Mouse (Mus musculus) MEL (cell line): Measurements from ENCODE around the gene Prss35. TPM values are rescaled to one million over a fixed set of nuclear protein-coding genes. Genes with fewer than 3 reads are reported as not detected.

Source experiments
- DNase-seq: peaks from one replicate; pipeline ENCODE4 v3.0.0; 2011; ENCODE audit warnings: low read depth, low spot score
- H3K27ac ChIP-seq: 2 replicates; pipeline ENCODE4 v1.5.1; 2012; ENCODE audit warnings: low read depth, mild to moderate bottlenecking, control low read depth, low read length, moderate library complexity; ENCODE audit not compliant: control insufficient read depth
- H3K27me3 ChIP-seq, 2 experiments: fragments of 150-350 bp in 1 of 2; sonication (generic) in 1 of 2; 2 replicates each; pipeline ENCODE4 v1.6.1; 2012; ENCODE audit warnings: low read length in 2 of 2, mild to moderate bottlenecking in 2 of 2, improper control_type of control experiment in 1 of 2, moderate library complexity in 1 of 2; ENCODE audit not compliant: insufficient read depth in 2 of 2, control insufficient read depth in 1 of 2
- H3K36me3 ChIP-seq, 2 experiments: 2 replicates each; pipeline ENCODE4 v1.6.1; 2012 to 2014; ENCODE audit warnings: low read length in 2 of 2, improper control_type of control experiment in 1 of 2, inconsistent platforms in 1 of 2, mild to moderate bottlenecking in 1 of 2; ENCODE audit not compliant: insufficient read depth in 2 of 2, control insufficient read depth in 1 of 2
- H3K4me1 ChIP-seq, 2 experiments: fragments of 150-350 bp in 1 of 2; sonication (generic) in 1 of 2; 2 replicates each; pipeline ENCODE4 v1.6.1; 2012; ENCODE audit warnings: low read length in 2 of 2, improper control_type of control experiment in 1 of 2, mild to moderate bottlenecking in 1 of 2; ENCODE audit not compliant: insufficient read depth in 2 of 2, control insufficient read depth in 1 of 2
- H3K4me3 ChIP-seq, 2 experiments: fragments of 150-350 bp in 1 of 2; sonication (generic) in 1 of 2; 2 replicates each; pipeline ENCODE4 v1.5.1; 2012; ENCODE audit warnings: low read depth in 2 of 2, low read length in 2 of 2, mild to moderate bottlenecking in 2 of 2, moderate library complexity in 2 of 2, control low read depth in 1 of 2, improper control_type of control experiment in 1 of 2; ENCODE audit not compliant: control insufficient read depth in 1 of 2, insufficient read depth in 1 of 2
- H3K79me2 ChIP-seq: 2 replicates; pipeline ENCODE4 v1.6.1; 2012; ENCODE audit warnings: mild to moderate bottlenecking, low read length, moderate library complexity; ENCODE audit not compliant: control insufficient read depth, poor library complexity, insufficient read depth
- H3K9ac ChIP-seq: 2 replicates; pipeline ENCODE4 v1.6.1; 2012; ENCODE audit warnings: low read depth, mild to moderate bottlenecking, control low read depth, low read length, moderate library complexity; ENCODE audit not compliant: control insufficient read depth, poor library complexity, severe bottlenecking
- H3K9me3 ChIP-seq: fragments of 150-350 bp; sonication (generic); replicated peaks from 2 replicates; pipeline ENCODE4 v1.6.1; 2012; ENCODE audit warnings: mild to moderate bottlenecking, low read length, improper control_type of control experiment, moderate library complexity; ENCODE audit not compliant: insufficient read depth
- CTCF ChIP-seq, 3 experiments: IDR thresholded peaks in 2 of 3; conservative IDR thresholded peaks in 1 of 3; 2 replicates each; pipeline ENCODE4 v1.5.1; 2011 to 2012; ENCODE audit warnings: low read length in 3 of 3, low read depth in 2 of 3, mild to moderate bottlenecking in 2 of 3, improper control_type of control experiment in 1 of 3, inconsistent platforms in 1 of 3, mixed read lengths in 1 of 3, moderate library complexity in 1 of 3; ENCODE audit not compliant: control insufficient read depth in 1 of 3, insufficient read depth in 1 of 3, poor library complexity in 1 of 3, severe bottlenecking in 1 of 3
- E2F4 ChIP-seq: IDR thresholded peaks from 2 replicates; pipeline ENCODE4 v1.6.1; 2011; ENCODE audit warnings: low read depth, low read length, improper control_type of control experiment, borderline replicate concordance
- ELF1 ChIP-seq: IDR thresholded peaks from 2 replicates; pipeline ENCODE4 v1.6.1; 2014; ENCODE audit warnings: low read depth, mild to moderate bottlenecking, inconsistent platforms, low read length, improper control_type of control experiment, moderate library complexity
- EP300 ChIP-seq, 2 experiments: IDR thresholded peaks; 2 replicates each; pipeline ENCODE4 v1.6.1; 2011; ENCODE audit warnings: improper control_type of control experiment in 2 of 2, low read length in 2 of 2, low read depth in 1 of 2, mild to moderate bottlenecking in 1 of 2
- GABPA ChIP-seq: IDR thresholded peaks from 2 replicates; pipeline ENCODE4 v1.6.1; 2012; ENCODE audit warnings: low read depth, mild to moderate bottlenecking, inconsistent platforms, low read length, improper control_type of control experiment, moderate library complexity
- HCFC1 ChIP-seq: IDR thresholded peaks from 2 replicates; pipeline ENCODE4 v1.6.1; 2012; ENCODE audit warnings: low read depth, mild to moderate bottlenecking, inconsistent platforms, low read length, improper control_type of control experiment, moderate library complexity
- JUND ChIP-seq: IDR thresholded peaks from 2 replicates; pipeline ENCODE4 v1.6.1; 2011; ENCODE audit warnings: low read depth, mild to moderate bottlenecking, improper control_type of control experiment, low read length
- MAFK ChIP-seq: IDR thresholded peaks from 2 replicates; pipeline ENCODE4 v1.6.1; 2011; ENCODE audit warnings: low read depth, mild to moderate bottlenecking, low read length, improper control_type of control experiment, borderline replicate concordance
- MEF2A ChIP-seq: IDR thresholded peaks from 2 replicates; pipeline ENCODE4 v1.6.1; 2014; ENCODE audit warnings: low read depth, mild to moderate bottlenecking, inconsistent platforms, low read length, improper control_type of control experiment; ENCODE audit not compliant: poor library complexity, insufficient replicate concordance, severe bottlenecking; ENCODE audit errors: extremely low read depth
- MYC ChIP-seq: IDR thresholded peaks from 2 replicates; pipeline ENCODE4 v1.6.1; 2011; ENCODE audit warnings: low read depth, mild to moderate bottlenecking, low read length, improper control_type of control experiment, moderate library complexity
- NELFE ChIP-seq: IDR thresholded peaks from 2 replicates; pipeline ENCODE4 v1.6.1; 2011; ENCODE audit warnings: low read depth, low read length, improper control_type of control experiment
- POLR2AphosphoS2 ChIP-seq: IDR thresholded peaks from 2 replicates; pipeline ENCODE4 v1.6.1; 2011; ENCODE audit warnings: low read length, improper control_type of control experiment
- RAD21 ChIP-seq: IDR thresholded peaks from 2 replicates; pipeline ENCODE4 v1.6.1; 2011; ENCODE audit warnings: mild to moderate bottlenecking, low read depth, low read length, improper control_type of control experiment
- SIN3A ChIP-seq: IDR thresholded peaks from 2 replicates; pipeline ENCODE4 v1.6.1; 2012; ENCODE audit warnings: low read length, improper control_type of control experiment, inconsistent platforms
- SMC3 ChIP-seq: IDR thresholded peaks from 2 replicates; pipeline ENCODE4 v1.6.1; 2011; ENCODE audit warnings: low read depth, low read length, improper control_type of control experiment
- TAL1 ChIP-seq: IDR thresholded peaks from 2 replicates; pipeline ENCODE4 v1.6.1; 2012; ENCODE audit warnings: mild to moderate bottlenecking, inconsistent platforms, low read length, moderate library complexity, mixed read lengths
- TBP ChIP-seq: IDR thresholded peaks from 2 replicates; pipeline ENCODE4 v1.8.0; 2011; ENCODE audit warnings: low read depth, low read length, improper control_type of control experiment
- TCF12 ChIP-seq: IDR thresholded peaks from 2 replicates; pipeline ENCODE4 v1.6.1; 2014; ENCODE audit warnings: low read depth, mild to moderate bottlenecking, inconsistent platforms, low read length, improper control_type of control experiment, moderate library complexity
- USF1 ChIP-seq: IDR thresholded peaks from 2 replicates; pipeline ENCODE4 v1.6.1; 2014; ENCODE audit warnings: low read depth, mild to moderate bottlenecking, inconsistent platforms, low read length, improper control_type of control experiment, moderate library complexity
- USF2 ChIP-seq, 2 experiments: IDR thresholded peaks; 2 replicates each; pipeline ENCODE4 v1.6.1; 2011 to 2012; ENCODE audit warnings: improper control_type of control experiment in 2 of 2, low read length in 2 of 2, borderline replicate concordance in 1 of 2, inconsistent platforms in 1 of 2, low read depth in 1 of 2, mild to moderate bottlenecking in 1 of 2; ENCODE audit not compliant: insufficient read depth in 1 of 2
- ZC3H11A ChIP-seq: IDR thresholded peaks from 2 replicates; pipeline ENCODE4 v1.6.1; 2012; ENCODE audit warnings: low read depth, mild to moderate bottlenecking, inconsistent platforms, low read length, improper control_type of control experiment
- ZKSCAN1 ChIP-seq: IDR thresholded peaks from 2 replicates; pipeline ENCODE4 v1.6.1; 2012; ENCODE audit warnings: low read depth, mild to moderate bottlenecking, inconsistent platforms, low read length, improper control_type of control experiment, moderate library complexity
- ZMIZ1 ChIP-seq: IDR thresholded peaks from 2 replicates; pipeline ENCODE4 v1.6.1; 2012; ENCODE audit warnings: low read depth, mild to moderate bottlenecking, inconsistent platforms, low read length, improper control_type of control experiment, moderate library complexity
- polyA plus RNA-seq, 2 experiments: library from polyadenylated mRNA; stranded (reverse) in 1 of 2; unstranded in 1 of 2; fragments of >175 nt in 1 of 2; fragments of >200 nt in 1 of 2; gene quantifications; 2 replicates each; pipeline versions ENCODE4 v1.2.1 to v1.2.4; 2012; ENCODE audit warnings: low replicate concordance in 2 of 2, low read depth in 1 of 2; ENCODE audit not compliant: insufficient read length in 2 of 2, insufficient read depth in 1 of 2, missing spikeins in 1 of 2
- total RNA-seq: library from RNA; depleted of rRNA; stranded (reverse); fragments of 300-350 nt; gene quantifications from 2 replicates; pipeline ENCODE4 v1.2.3, GENCODE M21; 2012

Gene Prss35
- total and polyA plus RNA-seq, 3 experiments: not detected

DNA sequence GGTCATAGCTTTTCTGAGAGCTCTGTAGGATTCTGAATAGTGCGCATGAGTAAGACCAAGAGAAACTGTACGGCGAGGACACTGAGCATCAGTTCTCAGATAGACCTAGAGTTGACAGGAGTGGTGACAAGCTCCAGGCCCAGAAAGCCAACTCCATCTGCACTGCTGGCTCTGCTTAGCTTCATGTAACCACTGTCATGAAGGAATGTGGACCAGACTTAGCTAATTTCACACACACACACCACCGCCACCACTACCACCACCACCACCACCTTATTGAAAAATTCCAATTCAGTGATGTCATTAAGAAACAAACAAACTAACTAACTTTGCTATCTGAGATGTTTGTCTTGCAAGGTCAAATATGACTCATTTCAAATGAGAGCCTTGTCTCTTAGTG is 6.5 kb upstream of the Prss35 start:
- no peak overlapping the region for H3K27ac ChIP-seq
- no peaks in the 10 kb centered on the region for H3K79me2 ChIP-seq
- no peak for DNase-seq
- H3K36me3 ChIP-seq: no peaks in the 10 kb centered on the region
- no peaks in the 10 kb centered on the region for H3K9me3 ChIP-seq
- peaks cover 0 to 5% of the 10 kb centered on the region in 2 experiments; a peak in 1 of 4 replicates for H3K4me1 ChIP-seq
- H3K27me3 ChIP-seq: no peaks in the 10 kb centered on the region; a peak in 1 of 4 replicates
- H3K9ac ChIP-seq: no peak overlapping the region
- no peak for TF ChIP-seq MAFK
- no peak for TF ChIP-seq RAD21
- TF ChIP-seq MYC: no peak
- no peak for TF ChIP-seq NELFE
- TF ChIP-seq ZMIZ1: no peak
- TF ChIP-seq TBP: no peak
- no peak for TF ChIP-seq SMC3
- no peak for TF ChIP-seq JUND
- no peak overlapping the region for H3K4me3 ChIP-seq

GRCm38 (mm10) chr9:86738067-86738466 is 5.4 kb upstream of the Prss35 start:
- no peaks in the 10 kb centered on the region for H3K79me2 ChIP-seq
- peaks cover 0 to 5% of the 10 kb centered on the region in 2 experiments; a peak in 1 of 4 replicates for H3K4me1 ChIP-seq
- no peak for DNase-seq
- H3K27me3 ChIP-seq: no peaks in the 10 kb centered on the region; a peak in 1 of 4 replicates
- H3K27ac ChIP-seq: no peak overlapping the region
- no peaks in the 10 kb centered on the region for H3K36me3 ChIP-seq
- TF ChIP-seq ZKSCAN1 (no peak), SIN3A (no peak), ELF1 (no peak)
- no peak overlapping the region for H3K4me3 ChIP-seq
- no peaks in the 10 kb centered on the region for H3K9me3 ChIP-seq
- H3K9ac ChIP-seq: no peak overlapping the region

GRCm38 (mm10) chr9:86738801-86739200 is 4.6 kb upstream of the Prss35 start:
- Histone ChIP-seq H3K27ac (no peak overlapping the region), H3K27me3 (peaks cover 0 to 2% of the 10 kb centered on the region in 2 experiments; a peak in 2 of 4 replicates), H3K79me2 (no peaks in the 10 kb centered on the region), H3K4me1 (peaks cover 0 to 5% of the 10 kb centered on the region in 2 experiments; a peak in 1 of 4 replicates), H3K9ac (no peak overlapping the region), H3K9me3 (no peaks in the 10 kb centered on the region), H3K36me3 (no peaks in the 10 kb centered on the region), H3K4me3 (no peak overlapping the region)
- no peak for DNase-seq
- TF ChIP-seq E2F4: no peak
- no peak for TF ChIP-seq USF1
- TF ChIP-seq USF2 (IDR thresholded peaks at IDR 0.05; ENCODE audit: borderline replicate concordance in 1 of 2, insufficient read depth in 1 of 2, low read depth in 1 of 2, low read length in 2 of 2): no peak
- no peak for TF ChIP-seq CTCF (IDR thresholded peaks at IDR 0.05 in 2 of 3, conservative IDR thresholded peaks at IDR 0.05 in 1 of 3; ENCODE audit: control insufficient read depth in 1 of 3, insufficient read depth in 1 of 3, low read depth in 2 of 3, low read length in 3 of 3, poor library complexity in 1 of 3, severe bottlenecking in 1 of 3)
- no peak for TF ChIP-seq POLR2AphosphoS2
- TF ChIP-seq TCF12: no peak
- TF ChIP-seq SIN3A: no peak
- TF ChIP-seq TAL1: no peak
- no peak for TF ChIP-seq HCFC1
- TF ChIP-seq EP300 (IDR thresholded peaks at IDR 0.05; ENCODE audit: low read depth in 1 of 2, low read length in 2 of 2): no peak
- TF ChIP-seq ZC3H11A: no peak
- no peak for TF ChIP-seq GABPA
- no peak for TF ChIP-seq TBP
- TF ChIP-seq MEF2A: no peak
- no peak for TF ChIP-seq NELFE
